ENCODE assay signal across 8 mouse cellular contexts in genomic region chr4:46507736-46508460, GRCm38 (mm10). TPM values are rescaled to one million over a fixed set of nuclear protein-coding genes. Genes with fewer than 3 reads are reported as not detected.
A peak's percentile ranks its signal among the peaks of the same experiment; 100 is the strongest.
DNase-seq lines count a peak whose midpoint lies in the region; ATAC-seq and TF ChIP-seq lines count a peak whose summit lies in the region.

No protein-coding gene starts in this region.

- H3K36me3 ChIP-seq in hindbrain, postnatal 0 days (ENCODE audit: insufficient read depth, low read length) = peaks cover 4% of the 10 kb centered on the region; the same call in 1 of the 2 replicates
- peaks cover 37% of the 10 kb centered on the region for H3K36me3 ChIP-seq in megakaryocyte, embryonic 14.5 days (replicated peaks; ENCODE audit: low read length)

- peak; percentile 69 for TF ChIP-seq CTCF in cortical plate, adult 2 months (IDR thresholded peaks at IDR 0.05; ENCODE audit: extremely low read depth, insufficient read depth, low read length)
- TF ChIP-seq CTCF in hindbrain, postnatal 0 days (IDR thresholded peaks at IDR 0.05; ENCODE audit: low read depth) = peak; percentile 79

- no peaks in the 10 kb centered on the region for H3K27me3 ChIP-seq in hindbrain, postnatal 0 days (ENCODE audit: insufficient read depth, low read length)
- no peaks in the 10 kb centered on the region for H3K27me3 ChIP-seq in megakaryocyte, embryonic 14.5 days (replicated peaks)

- no peak overlapping the region; the same call in 1 of the 2 replicates for H3K4me3 ChIP-seq in cortical plate, adult 2 months (ENCODE audit: insufficient read depth, low read length)
- peak overlapping the region; percentile 57; the same call in 1 of the 2 replicates for H3K4me3 ChIP-seq in hindbrain, postnatal 0 days (ENCODE audit: low read length)
- peak overlapping the region; percentile 91 for H3K4me3 ChIP-seq in megakaryocyte, embryonic 14.5 days (replicated peaks)

- no peak for ATAC-seq in hindbrain, postnatal 0 days

- peak; percentile 86 for DNase-seq in adipocyte (ENCODE audit: low spot score)
- peak; percentile 71 to 73 for DNase-seq in gastrocnemius, adult 8-10 months (ENCODE audit: low spot score in 2 of 2)
- peak; percentile 82 for DNase-seq in hindbrain, postnatal 0 days (ENCODE audit: low spot score)
- peak; percentile 54 to 86 for DNase-seq in left cerebral cortex, postnatal 10 days (ENCODE audit: extremely low spot score in 1 of 2, low spot score in 2 of 2)
- peak; percentile 47 to 54 for DNase-seq in right cerebral cortex, postnatal 36 days (ENCODE audit: low spot score in 2 of 2)
- DNase-seq in urinary bladder, postnatal 4 days (ENCODE audit: low spot score in 2 of 2) = peak; percentile 71 to 89

- WGBS in hindbrain, postnatal 0 days = 9% methylated on average over 16 of the region's 16 CpGs

- no peak overlapping the region for H3K9ac ChIP-seq in hindbrain, postnatal 0 days (replicated peaks; ENCODE audit: low read length)

- H3K4me1 ChIP-seq in cortical plate, adult 2 months (ENCODE audit: control insufficient read depth, insufficient read depth, low read length) = 0 out of 2 replicates have a peak, but pooled peaks cover 1% of the 10 kb centered on the region
- peaks cover 7% of the 10 kb centered on the region; the same call in 1 of the 2 replicates for H3K4me1 ChIP-seq in hindbrain, postnatal 0 days (ENCODE audit: insufficient read depth, low read length)
- H3K4me1 ChIP-seq in megakaryocyte, embryonic 14.5 days = peaks cover 33% of the 10 kb centered on the region

- H3K27ac ChIP-seq in cortical plate, adult 2 months (ENCODE audit: insufficient read depth, low read length) = no peak overlapping the region
- H3K27ac ChIP-seq in hindbrain, postnatal 0 days = no peak overlapping the region

- no peak for TF ChIP-seq POLR2A in cortical plate, adult 2 months (IDR thresholded peaks at IDR 0.05; ENCODE audit: extremely low read depth, insufficient read depth, low read length)

- peak overlapping the region; percentile 86 for H3K4me2 ChIP-seq in hindbrain, postnatal 0 days (ENCODE audit: low read depth, low read length)

- intact Hi-C loops in left cerebral cortex, postnatal 10 days (cut with DNase I) = loop anchor here (5.0 kb wide), 1 partner anchor 94 kb away; the partner anchor contains the start of gene Coro2a

- no peaks in the 10 kb centered on the region for H3K9me3 ChIP-seq in hindbrain, postnatal 0 days (ENCODE audit: low read length)
- no peaks in the 10 kb centered on the region for H3K9me3 ChIP-seq in megakaryocyte, embryonic 14.5 days

RNA-seq across cellular contexts. Expression of gene Nans, which starts 18.9 kb away (rescaled TPM):
- polyA plus RNA-seq in cortical plate, adult 2 months (2012; rRNA removed) = 18.4 and 18.6 TPM in 2 replicates
- total RNA-seq in gastrocnemius, adult 8-10 months (2022) = 10 to 100 TPM; 15.3 to 19.1 (median 16.8) TPM
- total RNA-seq in hindbrain, postnatal 0 days (2014; rRNA removed) = 80.2 and 85.9 TPM in 2 replicates
- 57.6 and 60.4 TPM in 2 replicates for polyA plus RNA-seq in hindbrain, postnatal 0 days (2015; fragmentation: Nextera tagmentation; extraction: Ambion mirVana)
- 10 to 100 TPM; 30.7 to 35.0 TPM for total RNA-seq in left cerebral cortex, postnatal 10 days (2021)
- 34.0 and 67.2 TPM in 2 replicates for polyA plus RNA-seq in megakaryocyte, embryonic 14.5 days (2012; ENCODE audit: insufficient read depth, low replicate concordance)

RNA-seq across cellular contexts. Expression of gene Trim14, which starts 28.0 kb away (rescaled TPM):
- 1.0 and 1.2 TPM in 2 replicates for polyA plus RNA-seq in cortical plate, adult 2 months (2012; rRNA removed)
- under 1 TPM in 3 of 4 experiments, not detected in 1; 0.58 to 0.77 (median 0.62) TPM for total RNA-seq in gastrocnemius, adult 8-10 months (2022)
- total RNA-seq in hindbrain, postnatal 0 days (2014; rRNA removed) = 1.5 and 3.0 TPM in 2 replicates
- polyA plus RNA-seq in hindbrain, postnatal 0 days (2015; fragmentation: Nextera tagmentation; extraction: Ambion mirVana) = 1.2 and 1.7 TPM in 2 replicates
- 1 to 10 TPM; 1.2 to 1.4 TPM for total RNA-seq in left cerebral cortex, postnatal 10 days (2021)
- polyA plus RNA-seq in megakaryocyte, embryonic 14.5 days (2012; ENCODE audit: insufficient read depth, low replicate concordance) = 2.0 and 8.1 TPM in 2 replicates

RNA-seq across cellular contexts. Expression of gene Anp32b, which starts 57.2 kb away (rescaled TPM):
- 37.2 and 38.6 TPM in 2 replicates for polyA plus RNA-seq in cortical plate, adult 2 months (2012; rRNA removed)
- total RNA-seq in gastrocnemius, adult 8-10 months (2022) = 10 to 100 TPM; 64.6 to 80.2 (median 70.7) TPM
- 0.40 and 2.3 TPM in 2 replicates for total RNA-seq in hindbrain, postnatal 0 days (2014; rRNA removed)
- polyA plus RNA-seq in hindbrain, postnatal 0 days (2015; fragmentation: Nextera tagmentation; extraction: Ambion mirVana) = 68.7 and 78.9 TPM in 2 replicates
- 10 to 100 TPM; 52.0 to 52.7 TPM for total RNA-seq in left cerebral cortex, postnatal 10 days (2021)
- polyA plus RNA-seq in megakaryocyte, embryonic 14.5 days (2012; ENCODE audit: insufficient read depth, low replicate concordance) = 638 and 1,212 TPM in 2 replicates

Comparison
In these comparisons a context has a peak if more than half of its experiments do, and no peak if none do; other contexts are left out.
1. RNA of gene Anp32b, which starts 57.2 kb away (total RNA-seq): 64.6 to 80.2 TPM in gastrocnemius, adult 8-10 months and 52.0 to 52.7 TPM in left cerebral cortex, postnatal 10 days; 0.40 to 2.3 TPM in hindbrain, postnatal 0 days; every median in the first group is over 10 times any median in the second.
2. Peak in every context shown above with its lines, with median percentiles within 50 percentile points of each other: DNase-seq.